Mouse (Mus musculus): ENCODE results near the gene Orm3. TPM values are rescaled to one million over a fixed set of nuclear protein-coding genes. Genes with fewer than 3 reads are reported as not detected.
"Not testable (repeated sequence)": the region's sequence is repeated elsewhere in the genome, so short reads cannot be mapped to it uniquely, and the experiment has no call there.

The Orm3 gene
- polyA plus RNA-seq (2015; fragmentation: Nextera tagmentation; extraction: Ambion mirVana), result not detected in 2 replicates

GRCm38 (mm10) chr4:63355877-63356665, at the start of gene Orm3:
TSS of gene Orm3 (plus strand) at chr4:63356162.
- 55% methylated on average over 4 of the region's 4 CpGs for WGBS
- Histone ChIP-seq H3K9ac (no peak within 1 kb of the TSS), H3K9me3 (replicated peaks) (no peaks in the 10 kb centered on the region), H3K27me3 (no peaks in the 10 kb centered on the region), H3K4me1 (replicated peaks) (peaks cover 9% of the 10 kb centered on the region), H3K27ac (no peak within 1 kb of the TSS), H3K4me3 (no peak within 1 kb of the TSS), H3K36me3 (no peaks in the 10 kb centered on the region), H3K4me2 (no peak within 1 kb of the TSS)
- 0 out of 2 replicates have a peak, but pooled peaks have one; percentile 19 for ATAC-seq (replicated peaks; ENCODE audit: insufficient number of reproducible peaks, insufficient read depth, low FRiP score, low read depth)

DNA sequence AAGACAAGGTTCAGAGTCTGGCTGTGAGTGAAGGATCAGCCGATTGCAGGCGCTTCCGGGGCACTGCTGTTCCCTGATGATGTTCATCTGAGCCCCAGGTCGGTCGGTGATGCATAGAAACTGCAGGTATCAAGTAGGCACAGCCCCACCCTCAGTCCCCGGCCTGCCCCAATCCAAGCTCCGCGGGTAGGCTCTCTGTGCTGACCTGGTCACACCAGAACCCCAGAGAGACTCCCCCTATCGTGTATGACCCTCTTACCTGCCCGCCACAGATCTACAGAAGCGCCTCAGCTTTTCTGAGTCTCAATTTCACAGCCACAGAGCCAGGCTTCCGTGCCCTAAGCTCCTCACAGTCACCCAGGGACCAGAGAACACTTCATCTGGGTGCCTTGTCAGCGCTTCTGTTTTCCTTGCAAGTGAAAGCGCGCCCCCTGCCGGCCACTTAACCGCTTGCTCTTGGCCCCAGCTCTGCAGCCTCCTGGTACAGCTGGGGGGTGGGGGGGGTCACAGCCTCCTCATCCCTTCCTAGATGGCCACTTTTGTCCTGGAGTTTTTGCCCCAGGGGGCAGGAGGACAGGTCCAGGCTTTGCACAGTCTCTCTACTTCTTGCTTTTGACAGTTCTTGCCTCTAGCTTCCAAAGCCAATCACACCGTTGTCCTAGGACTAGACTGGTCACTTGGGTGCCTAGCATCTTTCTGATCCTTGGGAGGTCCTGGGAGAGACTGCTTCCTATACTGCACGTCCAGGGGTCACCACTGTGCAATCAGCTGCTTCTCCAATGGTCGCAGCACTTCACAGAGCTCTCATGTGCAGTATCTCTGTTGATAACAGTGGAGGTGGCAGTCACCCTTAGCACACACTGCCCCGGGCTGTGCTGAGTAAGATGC, 48.5 kb upstream of the Orm3 start:
- no peak overlapping the region for H3K9ac ChIP-seq
- no peaks in the 10 kb centered on the region for H3K36me3 ChIP-seq
- no peak for ATAC-seq (replicated peaks; ENCODE audit: insufficient number of reproducible peaks, insufficient read depth, low FRiP score, low read depth)
- H3K27me3 ChIP-seq, result peaks cover 13% of the 10 kb centered on the region; the same call in 1 of the 2 replicates
- no peak overlapping the region for H3K4me3 ChIP-seq
- peaks cover 14% of the 10 kb centered on the region for H3K4me1 ChIP-seq (replicated peaks)
- H3K27ac ChIP-seq, result no peak overlapping the region
- 28% methylated on average over 21 of the region's 21 CpGs for WGBS
- H3K4me2 ChIP-seq, result no peak overlapping the region
- H3K9me3 ChIP-seq (replicated peaks), result no peaks in the 10 kb centered on the region

DNA sequence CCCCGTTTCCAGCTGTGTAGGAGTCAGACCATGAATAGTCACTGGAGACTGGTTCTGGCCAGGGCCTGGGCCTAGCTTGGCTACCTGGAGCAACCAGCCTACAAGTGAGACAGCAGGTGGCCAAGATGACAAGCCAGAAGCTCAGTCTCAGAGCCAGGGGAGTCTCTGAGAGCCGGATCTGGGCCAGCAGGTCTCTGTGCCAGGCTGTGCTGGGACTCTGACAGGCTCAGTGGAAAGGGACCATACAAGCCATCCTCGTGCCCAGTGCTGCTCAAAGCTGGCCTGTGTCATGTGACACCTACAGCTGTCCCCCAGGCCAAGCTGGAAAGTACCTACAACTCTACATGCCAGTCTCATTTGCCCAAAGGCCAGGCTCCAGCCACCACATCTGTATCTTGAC, 47.6 kb upstream of the Orm3 start:
- ATAC-seq (replicated peaks; ENCODE audit: insufficient number of reproducible peaks, insufficient read depth, low FRiP score, low read depth), result no peak
- H3K27me3 ChIP-seq, result peaks cover 13% of the 10 kb centered on the region; the same call in 1 of the 2 replicates
- H3K9ac ChIP-seq, result no peak overlapping the region
- no peak overlapping the region for H3K27ac ChIP-seq
- no peaks in the 10 kb centered on the region for H3K36me3 ChIP-seq
- H3K4me1 ChIP-seq (replicated peaks), result peaks cover 14% of the 10 kb centered on the region
- H3K4me2 ChIP-seq, result no peak overlapping the region
- H3K9me3 ChIP-seq (replicated peaks), result no peaks in the 10 kb centered on the region
- no peak overlapping the region for H3K4me3 ChIP-seq
- 70% methylated on average over 3 of the region's 3 CpGs for WGBS

- peaks cover 13% of the 10 kb centered on the region; the same call in 1 of the 2 replicates for H3K27me3 ChIP-seq
- no peak overlapping the region for H3K4me3 ChIP-seq
- peak overlapping the region; percentile 80 for H3K27ac ChIP-seq
- no peaks in the 10 kb centered on the region for H3K36me3 ChIP-seq
- peaks cover 14% of the 10 kb centered on the region for H3K4me1 ChIP-seq (replicated peaks)
- ATAC-seq (replicated peaks; ENCODE audit: insufficient number of reproducible peaks, insufficient read depth, low FRiP score, low read depth), result peak; percentile 73
- no peaks in the 10 kb centered on the region for H3K9me3 ChIP-seq (replicated peaks)
- WGBS, result 24% methylated on average over 10 of the region's 10 CpGs
- peak overlapping the region; percentile 22; the same call in 1 of the 2 replicates for H3K4me2 ChIP-seq
- 0 out of 2 replicates have a peak overlapping the region, but pooled peaks have one; percentile 27 for H3K9ac ChIP-seq
Observed at GRCm38 (mm10) chr4:63310247-63310855, 45.6 kb upstream of the Orm3 start.

GRCm38 (mm10) chr4:63311426-63311825, 44.5 kb upstream of the Orm3 start:
- Histone ChIP-seq H3K9me3 (replicated peaks) (no peaks in the 10 kb centered on the region), H3K4me2 (no peak overlapping the region), H3K27me3 (peaks cover 12% of the 10 kb centered on the region; the same call in 1 of the 2 replicates), H3K9ac (no peak overlapping the region), H3K4me3 (no peak overlapping the region), H3K27ac (no peak overlapping the region), H3K4me1 (replicated peaks) (peaks cover 22% of the 10 kb centered on the region), H3K36me3 (no peaks in the 10 kb centered on the region)
- 81% methylated on average over 7 of the region's 7 CpGs for WGBS
- no peak for ATAC-seq (replicated peaks; ENCODE audit: insufficient number of reproducible peaks, insufficient read depth, low FRiP score, low read depth)

GRCm38 (mm10) chr4:63314063-63314462, 41.9 kb upstream of the Orm3 start:
- Histone ChIP-seq H3K4me2 (no peak overlapping the region), H3K27me3 (no peaks in the 10 kb centered on the region; the same call in 1 of the 2 replicates), H3K9me3 (replicated peaks) (no peaks in the 10 kb centered on the region), H3K9ac (no peak overlapping the region), H3K36me3 (no peaks in the 10 kb centered on the region), H3K4me3 (no peak overlapping the region), H3K4me1 (replicated peaks) (peaks cover 24% of the 10 kb centered on the region), H3K27ac (no peak overlapping the region)
- WGBS, result 77% methylated on average over 5 of the region's 5 CpGs
- no peak for ATAC-seq (replicated peaks; ENCODE audit: insufficient number of reproducible peaks, insufficient read depth, low FRiP score, low read depth)

- H3K4me3 ChIP-seq, result no peak overlapping the region
- peaks cover 4% of the 10 kb centered on the region; the same call in 1 of the 2 replicates for H3K36me3 ChIP-seq
- no peak overlapping the region for H3K27ac ChIP-seq
- peak; percentile 44; the same call in 1 of the 2 replicates for ATAC-seq (replicated peaks; ENCODE audit: insufficient number of reproducible peaks, insufficient read depth, low FRiP score, low read depth)
- no peaks in the 10 kb centered on the region for H3K9me3 ChIP-seq (replicated peaks)
- no peak overlapping the region for H3K4me2 ChIP-seq
- 49% methylated on average over 9 of the region's 9 CpGs for WGBS
- H3K9ac ChIP-seq, result no peak overlapping the region
- peaks cover 10% of the 10 kb centered on the region; the same call in 1 of the 2 replicates for H3K4me1 ChIP-seq (replicated peaks)
- H3K27me3 ChIP-seq, result no peaks in the 10 kb centered on the region; the same call in 1 of the 2 replicates
Observed at GRCm38 (mm10) chr4:63316076-63316746, 39.8 kb upstream of the Orm3 start.

GRCm38 (mm10) chr4:63319566-63319965, 36.4 kb upstream of the Orm3 start:
- not testable (repeated sequence) for H3K27ac ChIP-seq; H3K9me3 ChIP-seq (replicated peaks); H3K9ac ChIP-seq; H3K4me3 ChIP-seq; ATAC-seq (replicated peaks; ENCODE audit: insufficient number of reproducible peaks, insufficient read depth, low FRiP score, low read depth); H3K4me2 ChIP-seq; H3K27me3 ChIP-seq
- WGBS, result 26% methylated on average over 3 of the region's 3 CpGs
- peaks cover 10% of the 10 kb centered on the region; the same call in 1 of the 2 replicates for H3K4me1 ChIP-seq (replicated peaks)
- peaks cover 19% of the 10 kb centered on the region for H3K36me3 ChIP-seq

DNA sequence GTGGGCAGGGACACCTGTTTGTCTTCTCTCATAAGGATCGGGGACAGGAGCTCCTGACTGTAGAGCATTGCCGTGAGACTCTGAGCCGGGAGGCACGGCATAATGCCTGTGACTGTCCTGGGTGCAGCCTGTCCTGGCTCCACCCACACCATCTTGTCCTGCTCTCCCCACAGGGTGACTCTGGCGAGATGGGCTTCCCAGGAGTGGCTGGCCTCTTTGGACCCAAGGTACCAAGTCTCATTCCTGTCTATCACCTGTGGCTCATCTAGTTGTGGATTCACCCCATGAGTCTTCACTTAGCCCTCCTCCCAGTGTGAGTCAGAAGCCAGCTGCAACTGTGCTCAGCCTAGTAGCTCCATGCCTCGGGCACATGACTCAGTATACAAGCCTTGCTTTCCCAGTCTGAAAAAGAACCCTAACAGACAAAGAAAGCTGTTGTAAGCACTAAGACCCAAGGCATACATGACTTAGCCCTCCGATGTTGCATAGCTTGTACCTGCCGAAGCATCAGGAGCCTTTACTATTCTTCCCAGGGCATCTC, 32.6 kb upstream of the Orm3 start:
- Histone ChIP-seq H3K4me1 (replicated peaks) (no peaks in the 10 kb centered on the region), H3K9ac (no peak overlapping the region), H3K27me3 (no peaks in the 10 kb centered on the region), H3K4me2 (no peak overlapping the region), H3K9me3 (replicated peaks) (no peaks in the 10 kb centered on the region), H3K36me3 (peaks cover 19% of the 10 kb centered on the region), H3K27ac (no peak overlapping the region), H3K4me3 (no peak overlapping the region)
- WGBS, result 77% methylated on average over 8 of the region's 8 CpGs
- no peak for ATAC-seq (replicated peaks; ENCODE audit: insufficient number of reproducible peaks, insufficient read depth, low FRiP score, low read depth)

GRCm38 (mm10) chr4:63333403-63333802, 22.6 kb upstream of the Orm3 start:
- Histone ChIP-seq H3K27me3 (no peaks in the 10 kb centered on the region), H3K4me3 (no peak overlapping the region), H3K9me3 (replicated peaks) (no peaks in the 10 kb centered on the region), H3K4me1 (replicated peaks) (no peaks in the 10 kb centered on the region), H3K9ac (no peak overlapping the region), H3K4me2 (no peak overlapping the region), H3K27ac (no peak overlapping the region), H3K36me3 (0 out of 2 replicates have a peak, but pooled peaks cover 4% of the 10 kb centered on the region)
- no peak for ATAC-seq (replicated peaks; ENCODE audit: insufficient number of reproducible peaks, insufficient read depth, low FRiP score, low read depth)
- 93% methylated on average over 4 of the region's 4 CpGs for WGBS
